Mouse (Mus musculus) left cerebral cortex, postnatal 4 days (tissue): ENCODE data around the gene Ces2f. TPM values are rescaled to one million over a fixed set of nuclear protein-coding genes. Genes with fewer than 3 reads are reported as not detected.
"Not testable (repeated sequence)": the region's sequence is repeated elsewhere in the genome, so short reads cannot be mapped to it uniquely, and the experiment has no call there.

Experiments used
- DNase-seq: peaks from one replicate; pipeline ENCODE4 v3.0.0-alpha.2; 2022
- intact Hi-C: fragments of 180-260 bp; cut with DNase I; formaldehyde crosslinking; loops from one replicate; pipeline ENCODE4 v1.15.1; 2025
- total RNA-seq, 2 experiments: library from RNA; stranded (reverse); gene quantifications; 2 replicates each; pipeline ENCODE4 v1.2.3; 2021

The Ces2f gene
- not detected for total RNA-seq

GRCm38 (mm10) chr8:104947056-104947455 lies at the start of gene Ces2f:
Gene Ces2f, plus strand, starts transcription at chr8:104947356.
- intact Hi-C loops = no loop called here
- no peak for DNase-seq

GRCm38 (mm10) chr8:104901746-104902145 lies 45.4 kb upstream of the Ces2f start:
- intact Hi-C loops = no loop called here
- DNase-seq = no peak

- intact Hi-C loops = no loop called here
- no peak for DNase-seq
Measured at GRCm38 (mm10) chr8:104907111-104907510, 40.0 kb upstream of the Ces2f start.

GRCm38 (mm10) chr8:104909021-104909420 lies 38.1 kb upstream of the Ces2f start:
- peak; percentile 85 for DNase-seq
- intact Hi-C loops = not testable (repeated sequence)

- peak; percentile 43 for DNase-seq
- intact Hi-C loops = not testable (repeated sequence)
Measured at GRCm38 (mm10) chr8:104909651-104910050, 37.5 kb upstream of the Ces2f start.

GRCm38 (mm10) chr8:104925972-104926596 lies 21.1 kb upstream of the Ces2f start, which contains the start of gene Ces2e:
Gene Ces2e, plus strand, starts transcription at chr8:104926260.
- intact Hi-C loops = no loop called here

GRCm38 (mm10) chr8:104927301-104927700 lies 19.9 kb upstream of the Ces2f start:
- intact Hi-C loops = no loop called here
- no peak for DNase-seq

More at GRCm38 (mm10) chr8:104925972-104926596, 21.1 kb upstream of the Ces2f start, which contains the start of gene Ces2e:
- no peak for DNase-seq

- intact Hi-C loops = no loop called here
- DNase-seq = no peak
Measured at GRCm38 (mm10) chr8:104944665-104945064, 2.5 kb upstream of the Ces2f start.

- intact Hi-C loops = no loop called here
- no peak for DNase-seq
Measured at GRCm38 (mm10) chr8:104949031-104949430, 1.9 kb downstream of the Ces2f start.

- intact Hi-C loops = no loop called here
- DNase-seq = peak; percentile 3
Measured at GRCm38 (mm10) chr8:104961537-104961961, 14.4 kb downstream of the Ces2f start, which contains the start of gene Ces2g. Gene Ces2g, plus strand, starts transcription at chr8:104961718.

- DNase-seq = no peak
- intact Hi-C loops = no loop called here
Measured at GRCm38 (mm10) chr8:104962229-104962901, 15.2 kb downstream of the Ces2f start.

GRCm38 (mm10) chr8:104963375-104963894 lies 16.3 kb downstream of the Ces2f start:
- intact Hi-C loops = no loop called here
- DNase-seq = no peak

GRCm38 (mm10) chr8:104984126-104984525 lies 37.0 kb downstream of the Ces2f start:
- DNase-seq = no peak
- intact Hi-C loops = no loop called here

GRCm38 (mm10) chr8:104984942-104985341 lies 37.8 kb downstream of the Ces2f start:
- DNase-seq = peak; percentile 7
- intact Hi-C loops = no loop called here

GRCm38 (mm10) chr8:104998191-104998590 lies 51.0 kb downstream of the Ces2f start:
- intact Hi-C loops = no loop called here

GRCm38 (mm10) chr8:104999183-104999582 lies 52.0 kb downstream of the Ces2f start:
- no peak for DNase-seq
- intact Hi-C loops = no loop called here

More at GRCm38 (mm10) chr8:104998191-104998590, 51.0 kb downstream of the Ces2f start:
- no peak for DNase-seq

GRCm38 (mm10) chr8:105000586-105000985 lies 53.4 kb downstream of the Ces2f start, which contains the start of gene Ces2h:
Gene Ces2h, plus strand, starts transcription at chr8:105000853.
- intact Hi-C loops = no loop called here

More at GRCm38 (mm10) chr8:105000586-105000985, 53.4 kb downstream of the Ces2f start, which contains the start of gene Ces2h:
- DNase-seq = no peak
